Mouse (Mus musculus): ENCODE results near the gene 1110051M20Rik.

GRCm38 (mm10) chr2:91324346-91324745 is 120.2 kb downstream of the 1110051M20Rik start:
- TF ChIP-seq FLI1 (IDR thresholded peaks at IDR 0.05; ENCODE audit: low read length) (no peak), GATA1 (IDR thresholded peaks at IDR 0.05; ENCODE audit: borderline replicate concordance, low read length) (no peak)

Data from megakaryocyte, embryonic 14.5 days (primary cell).